10 mouse cellular contexts compared by ENCODE assay signal in the genomic region with DNA sequence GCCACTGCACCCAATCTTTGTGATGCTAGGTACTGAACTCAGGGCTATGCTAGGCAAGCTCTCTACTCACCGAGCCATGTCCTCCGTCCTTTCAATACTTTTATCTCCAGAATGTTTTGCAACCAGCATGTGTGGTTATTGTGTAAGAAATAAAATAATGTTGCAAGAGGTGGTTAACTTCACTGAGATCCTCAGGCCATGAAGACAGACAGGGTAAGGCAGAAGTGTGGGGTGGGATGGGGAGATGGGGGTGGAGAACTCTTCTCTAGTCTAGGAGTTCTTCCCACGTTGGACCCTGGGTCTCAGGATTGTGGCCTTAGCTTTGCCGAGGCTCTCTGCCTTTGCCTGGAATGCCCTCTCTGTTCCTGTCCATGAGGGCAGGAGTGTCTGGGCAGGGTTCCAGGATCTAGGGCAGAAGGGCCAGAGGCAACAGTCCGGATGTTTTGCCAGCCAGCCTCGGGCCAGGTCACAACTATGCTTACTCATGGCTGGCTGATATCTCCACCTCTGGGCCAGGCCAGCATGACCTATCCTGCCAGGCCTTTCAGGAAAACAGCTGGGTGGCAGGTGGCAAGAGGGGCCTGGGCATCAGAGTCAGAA. TPM values are rescaled to one million over a fixed set of nuclear protein-coding genes. Genes with fewer than 3 reads are reported as not detected.
A peak's percentile ranks its signal among the peaks of the same experiment; 100 is the strongest.
DNase-seq lines count a peak whose midpoint lies in the region; ATAC-seq and TF ChIP-seq lines count a peak whose summit lies in the region.
"Had no signal": no experiment of that assay in that cellular context is flagged by ENCODE, and none has a peak within 500 bp of the region (broad histone marks: within the 10 kb centered on the region; RNA-seq: fewer than 3 reads in every experiment).

No protein-coding gene starts in this region.

- WGBS in intestine, postnatal 0 days, result 74% methylated on average over 6 of the region's 6 CpGs
- 80% methylated on average over 6 of the region's 6 CpGs for WGBS in forebrain, embryonic 15.5 days

- no peak overlapping the region for H3K9ac ChIP-seq in intestine, postnatal 0 days (ENCODE audit: low read depth, low read length)
- H3K9ac ChIP-seq in forebrain, embryonic 15.5 days (replicated peaks), result no peak overlapping the region
- H3K9ac ChIP-seq: limb, embryonic 12.5 days had no signal

- no peak for TF ChIP-seq CTCF in bone marrow macrophage, adult 2 months (IDR thresholded peaks at IDR 0.05; ENCODE audit: low read depth, low read length)
- TF ChIP-seq CTCF in intestine, postnatal 0 days (IDR thresholded peaks at IDR 0.05; ENCODE audit: low read depth), result no peak

- ATAC-seq in intestine, postnatal 0 days, result no peak
- ATAC-seq in forebrain, embryonic 15.5 days (replicated peaks), result no peak

- no peaks in the 10 kb centered on the region for H3K27me3 ChIP-seq in intestine, postnatal 0 days (replicated peaks; ENCODE audit: control insufficient read depth, insufficient read depth, low read length)
- H3K27me3 ChIP-seq in forebrain, embryonic 15.5 days, result no peaks in the 10 kb centered on the region
- H3K27me3 ChIP-seq: limb, embryonic 12.5 days had no signal

- H3K4me3 ChIP-seq in bone marrow macrophage, adult 2 months (ENCODE audit: insufficient read depth, low read length), result no peak overlapping the region
- H3K4me3 ChIP-seq in intestine, postnatal 0 days (ENCODE audit: low read depth, low read length), result no peak overlapping the region
- no peak overlapping the region for H3K4me3 ChIP-seq in forebrain, embryonic 15.5 days
- H3K4me3 ChIP-seq: limb, embryonic 12.5 days had no signal

- H3K4me1 ChIP-seq in bone marrow macrophage, adult 2 months (ENCODE audit: control insufficient read depth, insufficient read depth, low read length), result peaks cover 20% of the 10 kb centered on the region
- H3K4me1 ChIP-seq in intestine, postnatal 0 days (replicated peaks; ENCODE audit: control insufficient read depth, insufficient read depth, low read length), result no peaks in the 10 kb centered on the region
- peaks cover 15% of the 10 kb centered on the region for H3K4me1 ChIP-seq in forebrain, embryonic 15.5 days

- H3K27ac ChIP-seq in bone marrow macrophage, adult 2 months (ENCODE audit: insufficient read depth, low read depth, low read length), result peak overlapping the region; percentile 62
- H3K27ac ChIP-seq in intestine, postnatal 0 days (ENCODE audit: low read depth, low read length), result no peak overlapping the region
- H3K27ac ChIP-seq in forebrain, embryonic 15.5 days (replicated peaks), result no peak overlapping the region
- H3K27ac ChIP-seq: limb, embryonic 12.5 days had no signal

- no peak overlapping the region for H3K4me2 ChIP-seq in intestine, postnatal 0 days (replicated peaks; ENCODE audit: low read depth)
- no peak overlapping the region for H3K4me2 ChIP-seq in forebrain, embryonic 15.5 days (replicated peaks)
- H3K4me2 ChIP-seq: limb, embryonic 12.5 days had no signal

- H3K9me3 ChIP-seq in intestine, postnatal 0 days (ENCODE audit: control insufficient read depth), result no peaks in the 10 kb centered on the region
- H3K9me3 ChIP-seq in forebrain, embryonic 15.5 days, result no peaks in the 10 kb centered on the region

- peak; percentile 76 for DNase-seq in ovary, postnatal 36 days (ENCODE audit: low spot score)
- no peak for DNase-seq in ovary, postnatal 10 days (ENCODE audit: low spot score)
- peak; percentile 70 for DNase-seq in heart, postnatal 4 days
- peak; percentile 82 for DNase-seq in skeletal muscle tissue, adult 2 months (ENCODE audit: low read depth, low spot score)
- no peak for DNase-seq in embryo, embryonic 10.5 days (ENCODE audit: low spot score)

- H3K36me3 ChIP-seq in intestine, postnatal 0 days (ENCODE audit: control insufficient read depth, insufficient read depth), result no peaks in the 10 kb centered on the region
- H3K36me3 ChIP-seq in forebrain, embryonic 15.5 days, result no peaks in the 10 kb centered on the region
- H3K36me3 ChIP-seq: limb, embryonic 12.5 days had no signal

- no peak for TF ChIP-seq POLR2A in bone marrow macrophage, adult 2 months (IDR thresholded peaks at IDR 0.05; ENCODE audit: borderline replicate concordance, low read depth, low read length)

RNA-seq across cellular contexts. Expression of a gene that starts 33.7 kb away (rescaled TPM):
- polyA plus RNA-seq in bone marrow macrophage, adult 2 months (2012; ENCODE audit: insufficient read depth, insufficient read length, missing spikeins), result not detected in 2 replicates
- total RNA-seq in heart, postnatal 4 days (2021), result under 1 TPM in 1 of 2 experiments, not detected in 1; 0.07 TPM
- polyA plus RNA-seq in intestine, postnatal 0 days (2015; fragmentation: Nextera tagmentation; extraction: Ambion mirVana), result 2.8 and 3.0 TPM in 2 replicates
- 79.9 and 82.5 TPM in 2 replicates for polyA plus RNA-seq in forebrain, embryonic 15.5 days (2015; fragmentation: Nextera tagmentation; extraction: Ambion mirVana)
- total RNA-seq: hematopoietic stem cell, adult 5-6 weeks had no signal

RNA-seq across cellular contexts. Expression of a gene that starts 43.0 kb away (rescaled TPM):
- polyA plus RNA-seq in bone marrow macrophage, adult 2 months (2012; ENCODE audit: insufficient read depth, insufficient read length, missing spikeins), result 5.1 and 8.2 TPM in 2 replicates
- total RNA-seq in heart, postnatal 4 days (2021), result 10 to 100 TPM; 41.0 to 42.9 TPM
- 6.9 and 8.3 TPM in 2 replicates for polyA plus RNA-seq in intestine, postnatal 0 days (2015; fragmentation: Nextera tagmentation; extraction: Ambion mirVana)
- 36.7 and 39.2 TPM in 2 replicates for polyA plus RNA-seq in forebrain, embryonic 15.5 days (2015; fragmentation: Nextera tagmentation; extraction: Ambion mirVana)

Comparison
In these comparisons a context has a peak if more than half of its experiments do, and no peak if none do; other contexts are left out.
1. DNase-seq: peak in ovary, postnatal 36 days (single experiment), heart, postnatal 4 days (single experiment) and skeletal muscle tissue, adult 2 months (single experiment); none in ovary, postnatal 10 days (single experiment) and embryo, embryonic 10.5 days (single experiment).
2. RNA of a gene that starts 33.7 kb away (polyA plus RNA-seq): 79.9 to 82.5 TPM in forebrain, embryonic 15.5 days; 2.8 to 3.0 TPM in intestine, postnatal 0 days and not detected in bone marrow macrophage, adult 2 months; every median in the first group is over 10 times any median in the second.